Mouse (Mus musculus): ENCODE measurements at regions not wholly inside any gene's neighbourhood (a gene's known extent, or its start where the extent isn't known, plus 50 kb on each side); places are given as distances from the start of the nearest gene placed in this dataset.

DNA sequence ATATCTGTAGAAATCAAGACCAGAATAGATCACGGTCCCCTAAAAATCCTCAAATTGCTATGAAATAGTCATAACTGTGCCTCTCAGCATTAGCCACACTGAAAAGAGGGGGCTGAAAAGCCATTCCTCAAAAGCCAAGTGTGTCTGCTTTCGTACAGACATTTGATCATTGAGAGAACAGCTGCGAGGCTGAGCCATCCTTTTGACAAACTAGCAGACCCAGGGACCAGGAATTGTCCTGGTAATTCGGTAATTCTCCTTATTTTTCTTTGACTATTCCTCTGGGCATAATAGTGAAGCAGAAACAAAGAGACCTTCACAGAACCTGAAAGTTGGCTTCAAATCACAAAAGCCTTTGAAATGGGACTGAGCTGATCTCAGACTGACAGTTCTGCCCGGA, 206.8 kb downstream of the Rps12 start:
- TF ChIP-seq POLR2A (IDR thresholded peaks at IDR 0.05; ENCODE audit: insufficient read length, low read depth) (no peak), SRF (IDR thresholded peaks at IDR 0.05; ENCODE audit: control insufficient read depth, insufficient read length, low read depth) (no peak), USF1 (IDR thresholded peaks at IDR 0.05; ENCODE audit: low read depth) (no peak), MYOD1 (IDR thresholded peaks at IDR 0.05; ENCODE audit: control insufficient read depth in 1 of 3, insufficient read length in 2 of 3, low read depth in 2 of 3) (peak in 2 of 3 experiments; percentile 21 to 72), MAX (IDR thresholded peaks at IDR 0.05; ENCODE audit: low read depth) (no peak), TCF12 (IDR thresholded peaks at IDR 0.05; ENCODE audit: insufficient read depth, poor library complexity, severe bottlenecking) (no peak), MYOG (IDR thresholded peaks at IDR 0.05; ENCODE audit: control insufficient read depth in 1 of 3, insufficient read depth in 1 of 3, insufficient read length in 2 of 3, low read depth in 2 of 3) (peak in 1 of 3 experiments; percentile 35), REST (IDR thresholded peaks at IDR 0.05; ENCODE audit: insufficient read depth, insufficient read length) (no peak)

All from myocyte (in vitro differentiated cells).